Mouse (Mus musculus) midbrain, embryonic 13.5 days (tissue): ENCODE data around the gene E430018J23Rik. TPM values are rescaled to one million over a fixed set of nuclear protein-coding genes. Genes with fewer than 3 reads are reported as not detected.
"Not testable (repeated sequence)": the region's sequence is repeated elsewhere in the genome, so short reads cannot be mapped to it uniquely, and the experiment has no call there.

Experiments
- ATAC-seq: fragments of 200-750 bp; cut with Nextera tagmentation; 2 replicates; pipeline ENCODE4 v1.8.0; 2017; ENCODE audit warnings: mild to moderate bottlenecking, moderate TSS enrichment, moderate library complexity
- H3K27ac ChIP-seq: fragments of 300-500 bp; sonication (generic); 2 replicates; pipeline ENCODE4 v1.5.1; 2015; ENCODE audit warnings: inconsistent platforms, mild to moderate bottlenecking, moderate library complexity
- H3K27me3 ChIP-seq: fragments of 300-500 bp; sonication (generic); 2 replicates; pipeline ENCODE4 v1.6.1; 2015; ENCODE audit warnings: mild to moderate bottlenecking, inconsistent platforms
- H3K36me3 ChIP-seq: fragments of 300-500 bp; sonication (generic); 2 replicates; pipeline ENCODE4 v1.6.1; 2015; ENCODE audit warnings: mild to moderate bottlenecking, inconsistent platforms
- H3K4me1 ChIP-seq: fragments of 300-500 bp; sonication (generic); replicated peaks from 2 replicates; pipeline ENCODE4 v1.6.1; 2015; ENCODE audit warnings: inconsistent platforms
- H3K4me2 ChIP-seq: fragments of 300-500 bp; sonication (generic); replicated peaks from 2 replicates; pipeline ENCODE4 v1.6.1; 2015; ENCODE audit warnings: moderate library complexity, mild to moderate bottlenecking, inconsistent platforms
- H3K4me3 ChIP-seq: fragments of 300-500 bp; sonication (generic); replicated peaks from 2 replicates; pipeline ENCODE4 v1.5.1; 2015; ENCODE audit warnings: mild to moderate bottlenecking, inconsistent platforms
- H3K9ac ChIP-seq: fragments of 300-500 bp; sonication (generic); replicated peaks from 2 replicates; pipeline ENCODE4 v1.6.1; 2015; ENCODE audit warnings: mild to moderate bottlenecking, inconsistent platforms
- H3K9me3 ChIP-seq: fragments of 300-500 bp; sonication (generic); 2 replicates; pipeline ENCODE4 v1.6.1; 2016; ENCODE audit warnings: mild to moderate bottlenecking, inconsistent platforms
- WGBS: fragments of 180-500 bp; shearing (Covaris S2); methylation state at CpG from one replicate; pipeline ENCODE4 v1.1.7; 2015; 5-methylcytosine and 5-hydroxymethylcytosine counted together
- polyA plus RNA-seq: library from polyadenylated mRNA; unstranded; fragments of >200 nt; fragmentation: Nextera tagmentation; extraction: Ambion mirVana; gene quantifications from 2 replicates; pipeline ENCODE4 v1.2.1, GENCODE M21; 2015

Gene E430018J23Rik
- polyA plus RNA-seq, 1 experiment from 2014 or later, result 5.9 TPM

DNA sequence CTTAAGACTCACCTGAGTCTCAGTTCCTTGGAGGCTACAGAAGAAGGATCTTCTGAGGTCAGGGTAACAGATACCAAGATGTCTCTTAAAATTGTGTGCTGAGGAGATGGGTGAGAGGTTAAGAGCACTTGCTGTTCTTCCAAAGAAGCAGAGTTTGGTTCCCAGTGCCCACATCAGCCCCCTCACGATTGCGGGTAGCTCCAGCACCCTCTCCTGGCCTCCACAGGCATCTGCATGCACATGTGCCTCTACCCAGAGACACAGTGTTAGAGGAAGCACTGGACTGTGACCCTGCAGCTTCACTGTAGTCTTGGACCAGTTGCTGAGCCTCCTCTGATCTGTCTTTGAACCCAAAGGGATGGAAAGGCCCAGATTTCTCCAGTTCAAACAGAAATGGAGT lies 9.6 kb upstream of the E430018J23Rik start:
- WGBS, result 48% methylated on average over 2 of the region's 2 CpGs

DNA sequence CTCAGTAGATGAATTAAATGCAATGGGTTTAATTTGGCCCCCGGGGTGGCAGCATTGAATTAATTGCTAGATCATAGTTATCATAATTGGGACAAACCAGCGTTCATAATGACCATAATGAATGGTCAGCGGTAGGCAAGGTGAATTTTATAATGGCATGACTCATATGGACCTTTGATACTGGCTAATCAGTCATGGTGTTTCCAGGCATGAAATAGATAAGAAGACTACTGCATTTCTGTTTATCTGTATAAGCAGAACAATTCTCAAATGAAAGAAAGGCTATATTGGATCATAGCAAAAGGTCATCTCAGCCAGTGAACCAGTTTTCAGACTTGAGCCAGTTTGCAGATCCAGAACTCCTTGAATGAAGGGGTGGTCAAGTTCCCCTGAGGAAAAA lies 6.9 kb upstream of the E430018J23Rik start:
- H3K4me3 ChIP-seq, result no peak overlapping the region
- 70% methylated on average over 3 of the region's 3 CpGs for WGBS
- no peaks in the 10 kb centered on the region; the same call in 1 of the 2 replicates for H3K36me3 ChIP-seq
- no peak overlapping the region for H3K9ac ChIP-seq
- H3K4me2 ChIP-seq, result no peak overlapping the region
- no peak for ATAC-seq
- no peak overlapping the region for H3K27ac ChIP-seq
- H3K9me3 ChIP-seq, result no peaks in the 10 kb centered on the region
- H3K4me1 ChIP-seq, result no peaks in the 10 kb centered on the region
- H3K27me3 ChIP-seq, result peaks cover 6% of the 10 kb centered on the region; the same call in 1 of the 2 replicates

More for the DNA sequence above, 9.6 kb upstream of the E430018J23Rik start:
- Histone ChIP-seq H3K27ac (no peak overlapping the region), H3K4me3 (no peak overlapping the region), H3K9me3 (no peaks in the 10 kb centered on the region), H3K4me2 (no peak overlapping the region), H3K9ac (no peak overlapping the region), H3K27me3 (peaks cover 6% of the 10 kb centered on the region; the same call in 1 of the 2 replicates), H3K36me3 (no peaks in the 10 kb centered on the region; the same call in 1 of the 2 replicates), H3K4me1 (peaks cover 7% of the 10 kb centered on the region; the same call in 1 of the 2 replicates)
- ATAC-seq, result no peak

DNA sequence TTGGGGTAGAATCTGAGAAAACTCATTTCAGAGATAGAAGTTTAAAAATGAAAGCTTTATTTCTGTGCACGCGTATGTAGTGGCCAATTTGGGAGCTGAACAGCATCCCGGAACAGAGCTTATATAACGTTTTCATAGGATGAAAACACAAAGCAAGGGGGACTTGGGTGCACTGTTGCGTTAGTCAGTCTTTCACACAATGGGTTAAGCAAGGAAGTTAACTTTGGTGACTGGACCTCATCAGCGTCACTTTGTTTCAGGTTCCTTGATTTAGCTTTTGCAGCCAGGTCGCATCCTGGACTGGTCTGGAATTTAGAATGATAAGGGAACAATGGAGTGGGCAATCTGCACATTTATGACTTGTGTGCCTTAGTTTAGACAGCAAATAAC lies 510 bp upstream of the E430018J23Rik start:
- Histone ChIP-seq H3K9ac (peak overlapping the region; percentile 58), H3K36me3 (peaks cover 13% of the 10 kb centered on the region), H3K4me1 (peaks cover 18% of the 10 kb centered on the region), H3K9me3 (no peaks in the 10 kb centered on the region), H3K4me2 (peak overlapping the region; percentile 80), H3K27ac (peak overlapping the region; percentile 73), H3K4me3 (peak overlapping the region; percentile 66), H3K27me3 (no peaks in the 10 kb centered on the region)
- WGBS, result 23% methylated on average over 7 of the region's 7 CpGs
- ATAC-seq, result peak; percentile 25; the same call in 1 of the 2 replicates

DNA sequence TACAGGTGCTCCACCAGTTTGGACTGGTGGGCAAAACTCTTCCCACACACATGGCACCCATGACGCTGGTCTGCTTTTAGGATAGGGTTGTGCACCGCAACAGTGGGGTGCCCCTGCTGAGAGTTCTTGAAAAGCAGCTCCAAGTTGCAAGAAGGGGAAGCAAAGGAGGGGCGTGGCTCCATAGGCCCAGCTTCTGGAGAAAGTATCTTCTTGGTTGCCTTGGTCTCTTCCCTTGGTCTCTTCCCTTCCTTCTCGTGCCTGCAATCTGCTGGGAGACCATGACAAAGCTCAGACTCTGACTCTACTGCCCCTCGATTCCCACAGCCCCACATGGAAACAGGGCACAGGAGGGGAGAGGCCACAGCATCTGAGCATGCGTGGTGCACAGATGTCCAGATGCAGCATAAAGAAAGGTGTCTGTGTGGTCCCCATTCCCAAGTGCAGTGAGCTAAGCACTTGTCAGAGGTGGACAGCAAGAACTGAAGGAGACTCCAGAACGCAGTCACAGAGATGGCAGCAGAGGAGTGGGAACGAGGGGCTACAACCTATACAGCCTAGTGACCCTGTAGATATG lies 1.1 kb downstream of the E430018J23Rik start:
- H3K4me1 ChIP-seq, result peaks cover 18% of the 10 kb centered on the region
- peak overlapping the region; percentile 66 for H3K4me3 ChIP-seq
- no peaks in the 10 kb centered on the region for H3K9me3 ChIP-seq
- 0 out of 2 replicates have a peak, but pooled peaks have one; percentile 2 for ATAC-seq
- H3K27ac ChIP-seq, result no peak overlapping the region
- peak overlapping the region; percentile 80 for H3K4me2 ChIP-seq
- peaks cover 13% of the 10 kb centered on the region for H3K36me3 ChIP-seq
- H3K27me3 ChIP-seq, result no peaks in the 10 kb centered on the region
- H3K9ac ChIP-seq, result peak overlapping the region; percentile 85
- 87% methylated on average over 8 of the region's 8 CpGs for WGBS

DNA sequence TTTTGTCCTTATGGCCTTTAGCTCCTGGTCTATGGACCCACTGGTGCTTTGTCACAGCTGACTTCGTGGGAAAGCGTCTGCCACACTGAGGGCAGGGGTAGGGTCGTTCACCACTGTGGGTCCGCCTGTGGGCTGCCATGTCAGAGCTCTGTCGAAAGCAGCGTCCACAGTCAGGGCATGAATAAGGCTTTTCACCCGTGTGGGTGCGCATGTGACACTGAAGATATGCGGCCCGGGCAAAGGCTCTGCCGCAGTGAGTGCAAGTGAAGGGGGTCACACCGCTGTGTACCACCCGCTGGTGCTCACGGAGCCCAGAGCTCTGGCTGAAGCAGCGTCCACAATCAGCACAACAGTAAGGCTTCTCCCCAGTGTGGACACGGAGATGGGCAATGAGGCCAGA lies 1.9 kb downstream of the E430018J23Rik start:
- H3K9me3 ChIP-seq, result no peaks in the 10 kb centered on the region
- no peak overlapping the region for H3K9ac ChIP-seq
- 93% methylated on average over 16 of the region's 16 CpGs for WGBS
- H3K27me3 ChIP-seq, result no peaks in the 10 kb centered on the region
- H3K36me3 ChIP-seq, result peaks cover 13% of the 10 kb centered on the region
- no peak overlapping the region for H3K27ac ChIP-seq
- no peak overlapping the region for H3K4me3 ChIP-seq
- peaks cover 19% of the 10 kb centered on the region for H3K4me1 ChIP-seq
- ATAC-seq, result no peak
- no peak overlapping the region for H3K4me2 ChIP-seq

DNA sequence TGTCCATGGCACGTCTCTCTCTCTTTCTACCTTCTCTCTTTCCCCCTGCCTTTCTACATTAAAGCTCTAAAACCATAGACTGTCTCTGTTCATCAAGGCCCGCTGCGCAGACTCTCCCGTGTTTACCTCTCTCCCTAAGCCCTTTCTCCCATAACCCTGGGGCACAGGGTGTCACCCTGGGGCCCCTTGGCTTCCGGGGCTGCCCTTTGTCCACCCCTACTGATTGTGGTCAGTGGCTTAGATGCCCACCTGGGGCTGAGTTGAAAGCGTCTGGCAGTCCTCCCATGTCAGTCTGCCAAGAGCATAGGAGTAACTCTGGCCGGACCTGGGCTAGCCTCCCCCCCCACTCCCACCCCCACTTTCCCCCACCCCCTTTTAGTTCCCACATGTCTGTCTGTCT lies 3.1 kb downstream of the E430018J23Rik start:
- WGBS, result 75% methylated on average over 7 of the region's 7 CpGs
- H3K4me2 ChIP-seq, result no peak overlapping the region
- no peaks in the 10 kb centered on the region for H3K27me3 ChIP-seq
- H3K9ac ChIP-seq, result no peak overlapping the region
- peaks cover 15% of the 10 kb centered on the region for H3K36me3 ChIP-seq
- ATAC-seq, result no peak
- H3K4me1 ChIP-seq, result peaks cover 25% of the 10 kb centered on the region
- H3K4me3 ChIP-seq, result no peak overlapping the region
- H3K9me3 ChIP-seq, result no peaks in the 10 kb centered on the region
- H3K27ac ChIP-seq, result no peak overlapping the region

DNA sequence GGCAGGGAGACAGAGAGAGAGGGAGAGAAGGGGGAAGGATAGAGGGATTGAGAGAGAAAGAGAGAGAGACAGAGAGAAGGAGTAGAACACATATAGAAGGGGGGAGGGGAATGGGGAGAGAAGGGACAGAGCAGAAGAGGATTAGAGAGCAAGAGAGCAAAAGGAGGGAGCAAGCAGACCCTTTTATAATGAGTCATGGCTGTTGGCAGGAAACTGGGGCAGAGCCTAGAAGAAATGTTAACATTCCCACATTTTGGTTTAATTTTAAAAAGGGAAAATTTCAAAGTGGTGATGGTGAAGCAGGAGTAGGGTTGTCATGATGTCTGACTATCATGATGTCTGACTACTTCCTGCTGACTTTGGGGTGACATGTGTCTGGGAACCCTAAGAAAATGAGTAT lies 5.2 kb downstream of the E430018J23Rik start:
- H3K27me3 ChIP-seq, H3K9me3 ChIP-seq, H3K27ac ChIP-seq, H3K9ac ChIP-seq, ATAC-seq, H3K4me3 ChIP-seq, H3K4me2 ChIP-seq: not testable (repeated sequence)
- Histone ChIP-seq H3K36me3 (peaks cover 30% of the 10 kb centered on the region), H3K4me1 (peaks cover 17% of the 10 kb centered on the region)

DNA sequence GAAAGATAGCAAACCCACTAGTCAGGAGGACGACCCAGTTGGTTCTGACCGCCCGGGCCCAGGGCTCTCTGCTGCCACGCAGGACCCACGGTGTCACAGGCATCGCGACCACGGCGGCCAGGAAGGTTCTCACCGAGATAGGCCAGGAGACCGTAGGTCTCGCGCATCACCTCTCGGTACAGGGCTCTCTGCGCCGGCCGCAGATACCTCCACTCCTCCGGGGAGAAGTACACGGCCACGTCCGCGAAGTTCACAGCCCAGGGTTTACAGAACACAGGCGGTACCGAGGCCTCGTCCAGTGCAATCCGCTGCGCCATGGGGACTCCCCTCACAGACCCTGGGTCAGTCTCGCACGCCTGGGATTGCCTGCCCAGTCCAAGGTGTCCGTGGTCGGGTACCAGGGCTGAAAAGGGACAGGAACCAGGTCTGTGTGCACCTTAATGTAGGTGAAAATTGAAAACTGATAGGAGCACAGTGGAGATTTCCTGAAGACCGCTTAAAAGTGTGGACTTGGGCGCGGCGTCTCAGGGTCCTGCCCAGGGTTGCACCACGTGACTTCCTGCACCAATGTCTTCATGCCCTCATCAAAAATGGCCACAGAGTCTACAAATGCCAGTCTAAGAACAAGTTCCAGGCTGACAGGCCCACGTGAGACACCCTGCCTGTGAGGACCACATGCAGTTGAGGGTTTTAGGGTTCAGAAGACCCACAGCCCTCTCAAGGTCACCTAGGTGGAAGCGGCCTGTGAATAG lies 6.6 kb downstream of the E430018J23Rik start, which contains the start of gene 9130019O22Rik:
9130019O22Rik (minus strand) TSS at position 526 of the 752 bp plus-strand sequence.
- Histone ChIP-seq H3K36me3 (peaks cover 34% of the 10 kb centered on the region), H3K27ac (no peak within 1 kb of the TSS), H3K4me2 (peak within 1 kb of the TSS; percentile 72), H3K27me3 (no peaks in the 10 kb centered on the region), H3K9me3 (peaks cover 3% of the 10 kb centered on the region; the same call in 1 of the 2 replicates), H3K9ac (peak within 1 kb of the TSS; percentile 83), H3K4me3 (peak within 1 kb of the TSS; percentile 63), H3K4me1 (peaks cover 7% of the 10 kb centered on the region)
- WGBS, result 20% methylated on average over 38 of the region's 38 CpGs
- peak; percentile 88 for ATAC-seq

DNA sequence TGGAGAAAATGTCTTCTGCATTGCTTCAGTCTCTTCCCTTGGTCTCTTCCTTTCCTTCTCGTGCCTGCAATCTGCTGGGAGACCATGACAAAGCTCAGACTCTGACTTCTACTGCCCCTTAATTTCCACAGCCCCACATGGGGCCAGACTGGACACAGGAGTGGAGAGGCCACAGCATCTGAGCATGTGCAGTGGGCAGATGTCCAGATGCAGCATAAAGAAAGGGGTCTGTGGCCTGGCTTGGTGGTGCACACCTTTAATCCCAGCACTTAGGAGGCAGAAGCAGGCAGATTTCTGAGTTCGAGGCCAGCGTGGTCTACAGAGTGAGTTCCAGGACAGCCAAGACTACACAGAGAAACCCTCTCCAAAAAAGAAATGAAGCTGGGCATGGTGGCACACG lies 7.9 kb downstream of the E430018J23Rik start:
- not testable (repeated sequence) for ATAC-seq, H3K4me3 ChIP-seq, H3K27me3 ChIP-seq, H3K9me3 ChIP-seq, H3K4me2 ChIP-seq, H3K27ac ChIP-seq, H3K9ac ChIP-seq, H3K4me1 ChIP-seq
- WGBS, result 89% methylated on average over 4 of the region's 4 CpGs
- peaks cover 24% of the 10 kb centered on the region for H3K36me3 ChIP-seq

DNA sequence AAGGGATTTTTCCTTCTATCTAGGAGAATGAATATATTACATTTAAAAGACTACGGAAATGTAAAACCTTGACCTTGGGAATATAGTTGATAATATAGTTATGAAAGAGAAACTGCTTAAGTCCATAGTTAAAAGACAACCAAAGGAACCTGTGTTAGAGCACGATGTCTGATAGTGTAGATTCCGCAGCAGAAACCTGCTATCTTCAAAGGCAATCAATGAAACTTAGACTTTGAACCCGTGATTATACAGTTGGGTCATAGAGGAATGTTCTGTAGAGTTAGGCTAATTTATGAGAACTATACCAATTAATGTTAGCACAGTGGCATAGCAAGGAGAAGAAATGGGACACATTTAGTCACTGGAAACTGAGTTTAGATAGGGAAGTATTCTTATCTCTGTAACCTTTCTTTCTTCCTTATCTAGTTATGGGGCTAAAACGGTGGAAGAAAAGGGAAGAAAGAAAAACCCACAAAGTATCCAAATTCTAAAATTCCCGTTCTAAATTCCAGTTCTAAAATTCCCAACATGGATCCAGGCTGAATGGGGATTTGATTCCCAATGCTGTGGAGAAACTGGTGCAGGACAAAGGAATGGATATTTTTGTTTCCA lies 15.0 kb downstream of the E430018J23Rik start:
- peaks cover 18% of the 10 kb centered on the region for H3K36me3 ChIP-seq
- no peaks in the 10 kb centered on the region for H3K27me3 ChIP-seq
- no peak for ATAC-seq
- no peak overlapping the region for H3K27ac ChIP-seq
- peaks cover 3% of the 10 kb centered on the region; the same call in 1 of the 2 replicates for H3K9me3 ChIP-seq
- no peak overlapping the region for H3K4me3 ChIP-seq
- H3K9ac ChIP-seq, result no peak overlapping the region
- H3K4me2 ChIP-seq, result no peak overlapping the region
- H3K4me1 ChIP-seq, result peaks cover 6% of the 10 kb centered on the region; the same call in 1 of the 2 replicates
- WGBS, result 83% methylated on average over 6 of the region's 6 CpGs

DNA sequence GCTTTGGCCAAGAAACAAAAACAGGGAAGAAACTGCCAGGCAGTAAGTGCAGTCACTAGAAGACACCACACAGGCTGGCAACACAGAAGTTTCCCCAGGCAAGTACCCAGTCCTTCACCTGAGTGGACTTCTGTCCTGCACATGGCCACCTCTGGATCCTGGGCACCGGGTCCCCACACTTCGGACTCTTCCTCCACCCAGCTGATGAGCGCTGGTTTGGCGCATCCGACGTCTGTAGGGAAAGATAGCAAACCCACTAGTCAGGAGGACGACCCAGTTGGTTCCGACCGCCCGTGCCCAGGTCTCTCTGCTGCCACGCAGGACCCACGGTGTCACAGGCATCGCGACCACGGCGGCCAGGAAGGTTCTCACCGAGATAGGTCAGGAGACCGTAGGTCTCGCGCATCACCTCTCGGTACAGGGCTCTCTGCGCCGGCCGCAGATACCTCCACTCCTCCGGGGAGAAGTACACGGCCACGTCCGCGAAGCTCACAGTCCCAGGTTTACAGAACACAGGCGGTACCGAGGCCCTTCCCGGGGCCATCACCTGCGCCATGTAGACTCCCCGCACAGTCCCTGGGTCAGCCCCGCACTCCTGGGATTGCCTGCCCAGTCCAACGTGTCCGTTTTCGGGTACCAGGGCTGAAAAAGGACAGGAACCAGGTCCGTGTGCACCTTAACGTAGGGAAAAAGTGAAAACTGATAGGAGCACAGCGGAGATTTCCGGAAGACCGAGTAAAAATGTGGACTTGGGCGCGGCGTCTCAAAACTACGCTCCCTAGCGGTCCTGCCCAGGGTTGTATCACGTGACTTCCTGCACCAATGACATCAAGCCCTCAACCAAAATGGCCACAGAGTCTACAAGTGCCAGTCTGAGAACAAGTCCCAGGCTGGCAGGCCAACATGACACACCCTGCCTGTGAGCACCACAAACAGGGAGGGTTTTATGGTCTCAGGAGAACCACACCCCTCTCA lies 17.9 kb downstream of the E430018J23Rik start, which contains the start of gene Zfp747:
Zfp747 (minus strand) TSS at position 780 of the 975 bp plus-strand sequence.
- ATAC-seq, result peak; percentile 93
- Histone ChIP-seq H3K36me3 (peaks cover 22% of the 10 kb centered on the region), H3K27ac (peak within 1 kb of the TSS; percentile 62), H3K9ac (peak within 1 kb of the TSS; percentile 83), H3K4me2 (peak within 1 kb of the TSS; percentile 73), H3K4me3 (peak within 1 kb of the TSS; percentile 73)
- H3K27me3 ChIP-seq, H3K4me1 ChIP-seq, H3K9me3 ChIP-seq: not testable (repeated sequence)
- 2% methylated on average over 49 of the region's 49 CpGs for WGBS
